Mouse (Mus musculus) liver, adult 2 months (tissue): ENCODE data around the gene Nudt9. TPM values are rescaled to one million over a fixed set of nuclear protein-coding genes. Genes with fewer than 3 reads are reported as not detected.

Experiments used
- DNase-seq: peaks from one replicate; pipeline ENCODE4 v3.0.0-alpha.2; 2011; ENCODE audit warnings: low read depth, low spot score; ENCODE audit errors: extremely low read depth
- H3K27ac ChIP-seq: fragments of 200-500 bp; replicated peaks from 2 replicates; pipeline ENCODE4 v1.5.1; 2012; ENCODE audit warnings: low read depth, mild to moderate bottlenecking, control low read depth, inconsistent platforms, low read length; ENCODE audit not compliant: insufficient read depth
- H3K27me3 ChIP-seq: fragments of 200-500 bp; 2 replicates; pipeline ENCODE4 v1.6.1; 2012; ENCODE audit warnings: mild to moderate bottlenecking, moderate library complexity, low read length, inconsistent platforms; ENCODE audit not compliant: control insufficient read depth, insufficient read depth
- H3K36me3 ChIP-seq: fragments of 200-500 bp; 2 replicates; pipeline ENCODE4 v1.6.1; 2012; ENCODE audit warnings: low read length, inconsistent platforms; ENCODE audit not compliant: control insufficient read depth, insufficient read depth
- H3K4me1 ChIP-seq: fragments of 200-500 bp; 2 replicates; pipeline ENCODE4 v1.6.1; 2011; ENCODE audit warnings: low read length; ENCODE audit not compliant: control insufficient read depth, insufficient read depth
- H3K4me3 ChIP-seq: fragments of 200-500 bp; 2 replicates; pipeline ENCODE4 v1.5.1; 2011; ENCODE audit warnings: low read depth, mild to moderate bottlenecking, control low read depth, low read length, moderate library complexity; ENCODE audit not compliant: insufficient read depth
- H3K79me2 ChIP-seq: fragments of 200-500 bp; 2 replicates; pipeline ENCODE4 v1.6.1; 2012; ENCODE audit warnings: inconsistent platforms, mild to moderate bottlenecking, low read length, moderate library complexity; ENCODE audit not compliant: control insufficient read depth, insufficient read depth
- H3K9ac ChIP-seq: fragments of 200-500 bp; 2 replicates; pipeline ENCODE4 v1.6.1; 2012; ENCODE audit warnings: low read depth, mild to moderate bottlenecking, control low read depth, inconsistent platforms, low read length
- CTCF ChIP-seq: fragments of 200-500 bp; IDR thresholded peaks from 2 replicates; pipeline ENCODE4 v1.5.1; 2011; ENCODE audit warnings: low read depth, low read length, control low read depth
- POLR2A ChIP-seq: fragments of 200-500 bp; IDR thresholded peaks from 2 replicates; pipeline ENCODE4 v1.6.1; 2011; ENCODE audit warnings: low read length, control low read depth; ENCODE audit not compliant: insufficient read depth; ENCODE audit errors: extremely low read depth
- WGBS: fragments of 180-500 bp; shearing (Covaris S2); methylation state at CpG from one replicate; pipeline ENCODE4 v1.1.7; 2018; 5-methylcytosine and 5-hydroxymethylcytosine counted together
- polyA plus RNA-seq: library from polyadenylated mRNA; depleted of rRNA; stranded (reverse); fragments of >200 nt; gene quantifications from 2 replicates; pipeline ENCODE4 v1.2.3, GENCODE M21; 2012
- total RNA-seq: library from RNA; depleted of rRNA; stranded (reverse); fragments of >200 nt; gene quantifications from 2 replicates; pipeline ENCODE4 v1.2.3, GENCODE M21; 2014

The Nudt9 gene
- total and polyA plus RNA-seq, 2 experiments: 39.7 to 40.3 TPM

DNA sequence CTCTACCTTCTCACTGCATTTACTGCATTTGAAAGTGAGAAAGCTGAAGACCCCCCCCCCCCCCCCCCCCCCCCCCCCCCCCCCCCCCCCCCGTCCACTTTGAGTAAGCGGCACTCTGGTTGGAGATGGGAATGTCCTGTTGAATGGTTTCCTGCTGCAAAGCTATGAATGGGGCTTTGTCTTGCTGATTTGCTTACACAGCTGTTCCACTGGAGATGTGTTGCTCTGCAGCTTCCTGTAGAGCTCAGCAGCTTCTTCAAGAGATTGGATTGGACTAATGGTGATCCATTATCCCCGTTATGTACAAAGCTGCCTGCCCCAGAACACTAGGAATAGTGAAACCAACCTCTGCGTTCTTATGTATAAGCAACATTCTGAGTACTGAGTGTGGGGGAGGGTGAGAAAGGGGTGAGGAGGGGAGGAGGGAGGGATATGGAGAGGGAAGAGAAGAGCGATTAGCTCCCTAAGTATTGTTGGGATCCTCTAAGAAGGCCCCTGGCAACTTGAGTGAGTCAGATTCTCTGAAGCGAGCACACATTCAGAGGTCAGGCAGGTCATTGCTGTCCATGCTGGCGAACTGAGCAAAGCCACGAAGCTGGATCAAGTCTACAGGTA is 26.3 kb downstream of the Nudt9 start:
- 51% methylated on average over 6 of the region's 8 CpGs for WGBS
- Histone ChIP-seq H3K9ac (no peak overlapping the region), H3K4me3 (no peak overlapping the region), H3K27ac (no peak overlapping the region), H3K79me2 (no peaks in the 10 kb centered on the region), H3K4me1 (no peaks in the 10 kb centered on the region), H3K36me3 (no peaks in the 10 kb centered on the region), H3K27me3 (no peaks in the 10 kb centered on the region)
- TF ChIP-seq CTCF: no peak
- no peak for TF ChIP-seq POLR2A
- peak; percentile 12 for DNase-seq

DNA sequence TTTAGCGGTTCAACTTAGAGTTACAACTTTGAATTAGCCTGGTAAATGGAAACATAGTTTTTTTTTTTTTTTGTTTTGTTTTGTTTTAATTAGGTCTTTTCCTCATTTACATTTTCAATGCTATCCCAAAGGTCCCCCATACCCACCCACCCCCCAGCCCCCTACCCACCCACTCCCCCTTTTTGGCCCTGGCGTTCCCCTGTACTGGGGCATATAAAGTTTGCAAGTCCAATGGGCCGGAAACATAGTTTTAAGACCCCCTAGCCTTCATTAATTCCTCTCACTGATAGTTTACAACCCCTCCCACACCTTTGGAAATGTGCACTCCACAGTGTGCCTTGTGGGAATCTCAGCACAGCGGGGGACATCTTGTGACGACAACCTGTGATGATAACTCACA is 27.5 kb downstream of the Nudt9 start:
- TF ChIP-seq CTCF: no peak
- TF ChIP-seq POLR2A: no peak
- Histone ChIP-seq H3K79me2 (no peaks in the 10 kb centered on the region), H3K9ac (no peak overlapping the region), H3K4me3 (no peak overlapping the region), H3K36me3 (no peaks in the 10 kb centered on the region), H3K4me1 (no peaks in the 10 kb centered on the region), H3K27me3 (no peaks in the 10 kb centered on the region), H3K27ac (no peak overlapping the region)
- WGBS: 87% methylated on average over 5 of the region's 5 CpGs
- no peak for DNase-seq

DNA sequence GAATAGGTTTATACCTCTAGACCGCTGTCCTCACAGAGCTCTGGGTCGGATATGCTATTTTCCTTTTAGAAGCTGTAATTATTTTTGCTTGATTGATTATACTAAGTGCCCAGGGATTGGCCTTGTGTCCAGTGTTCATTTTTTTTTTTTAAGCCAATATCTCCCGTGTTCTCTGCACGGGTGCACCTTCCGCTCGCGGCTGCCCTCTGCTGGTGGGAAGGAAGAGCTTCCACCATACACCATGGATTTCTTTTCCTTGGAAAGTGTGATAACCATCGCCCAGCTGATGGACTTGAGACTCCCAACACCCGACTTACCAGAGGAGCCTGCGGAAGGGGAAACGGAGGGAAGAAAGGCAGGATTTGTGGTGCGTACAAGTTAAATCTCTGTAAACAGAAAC is 28.3 kb downstream of the Nudt9 start:
- 20% methylated on average over 12 of the region's 12 CpGs for WGBS
- DNase-seq: peak; percentile 33
- H3K9ac ChIP-seq: no peak overlapping the region
- H3K79me2 ChIP-seq: no peaks in the 10 kb centered on the region
- no peaks in the 10 kb centered on the region for H3K4me1 ChIP-seq
- no peaks in the 10 kb centered on the region for H3K36me3 ChIP-seq
- H3K4me3 ChIP-seq: no peak overlapping the region
- H3K27ac ChIP-seq: no peak overlapping the region
- no peaks in the 10 kb centered on the region for H3K27me3 ChIP-seq
- no peak for TF ChIP-seq POLR2A
- TF ChIP-seq CTCF: peak; percentile 92

DNA sequence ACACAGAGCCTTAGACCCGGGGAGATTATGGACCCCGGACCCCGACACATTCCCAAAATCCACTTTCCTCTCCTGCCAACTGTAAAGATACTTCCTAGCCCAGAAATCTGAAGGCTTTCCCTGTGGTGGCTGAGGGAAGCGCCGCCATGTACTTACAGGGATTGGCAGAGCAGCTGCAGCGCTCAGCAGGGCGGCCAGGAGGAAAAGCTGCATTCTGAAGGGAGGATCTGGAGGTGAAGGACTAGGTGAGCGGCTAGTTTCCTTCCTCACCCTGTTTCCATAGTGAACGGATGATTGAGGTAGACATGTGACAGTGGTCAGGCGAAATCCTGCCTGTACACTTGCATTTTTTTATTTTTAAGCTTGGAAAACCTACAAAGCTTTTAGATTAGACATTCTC is 30.3 kb downstream of the Nudt9 start:
- no peak for DNase-seq
- H3K79me2 ChIP-seq: no peaks in the 10 kb centered on the region
- H3K9ac ChIP-seq: no peak overlapping the region
- no peaks in the 10 kb centered on the region for H3K4me1 ChIP-seq
- 33% methylated on average over 10 of the region's 10 CpGs for WGBS
- no peak overlapping the region for H3K4me3 ChIP-seq
- TF ChIP-seq POLR2A: no peak
- no peak for TF ChIP-seq CTCF
- no peak overlapping the region for H3K27ac ChIP-seq
- H3K27me3 ChIP-seq: no peaks in the 10 kb centered on the region; the same call in 1 of the 2 replicates
- no peaks in the 10 kb centered on the region for H3K36me3 ChIP-seq

DNA sequence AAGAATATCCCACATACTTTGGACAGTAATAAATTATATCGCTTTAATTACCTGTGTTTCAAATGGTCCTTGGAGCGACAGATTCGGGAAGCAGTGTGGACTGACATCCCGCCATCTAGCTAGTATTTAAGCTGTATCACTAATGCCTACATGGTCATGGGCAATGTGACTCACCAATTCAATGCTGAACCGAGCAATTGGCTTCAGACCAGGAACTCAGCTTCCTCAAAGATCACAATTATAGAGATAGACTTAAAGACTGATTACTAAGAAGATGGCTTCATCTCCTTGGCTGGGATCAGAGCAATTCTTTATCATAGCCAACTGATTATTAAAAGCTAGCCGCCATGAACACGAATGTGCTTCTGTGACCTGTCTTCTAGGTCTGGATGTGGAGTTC is 31.4 kb downstream of the Nudt9 start, which contains the start of gene Gm17660:
Gm17660 (minus strand) TSS at position 101 of the 400 bp plus-strand sequence.
- no peak for TF ChIP-seq CTCF
- no peak for TF ChIP-seq POLR2A
- Histone ChIP-seq H3K27me3 (no peaks in the 10 kb centered on the region; the same call in 1 of the 2 replicates), H3K27ac (no peak within 1 kb of the TSS), H3K36me3 (no peaks in the 10 kb centered on the region), H3K4me1 (no peaks in the 10 kb centered on the region), H3K4me3 (no peak within 1 kb of the TSS), H3K79me2 (no peaks in the 10 kb centered on the region), H3K9ac (no peak within 1 kb of the TSS)
- WGBS: 89% methylated on average over 7 of the region's 7 CpGs
- no peak for DNase-seq

DNA sequence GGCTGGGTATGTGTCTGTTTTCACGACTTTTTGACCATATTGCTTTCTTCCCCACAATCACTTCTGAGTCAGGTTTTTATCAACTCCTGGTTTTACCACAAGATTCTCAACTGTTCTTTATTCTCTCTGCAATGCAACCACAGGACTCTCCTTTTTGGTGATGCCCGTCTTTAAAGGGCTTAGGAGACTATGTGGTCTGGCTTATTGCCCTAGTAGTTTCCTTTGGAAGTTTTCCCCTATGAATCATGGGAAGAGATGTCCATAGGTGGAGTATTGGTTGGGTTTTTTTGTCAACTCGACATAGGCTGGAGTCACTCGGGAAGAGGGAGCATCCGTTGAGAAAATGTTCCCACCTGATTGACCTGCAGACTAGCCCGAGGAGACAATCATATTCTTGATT is 34.6 kb downstream of the Nudt9 start:
- H3K36me3 ChIP-seq: no peaks in the 10 kb centered on the region
- no peaks in the 10 kb centered on the region; the same call in 1 of the 2 replicates for H3K27me3 ChIP-seq
- TF ChIP-seq POLR2A (no peak), CTCF (no peak)
- no peaks in the 10 kb centered on the region for H3K4me1 ChIP-seq
- H3K27ac ChIP-seq: no peak overlapping the region
- no peaks in the 10 kb centered on the region for H3K79me2 ChIP-seq
- H3K9ac ChIP-seq: no peak overlapping the region
- no peak overlapping the region for H3K4me3 ChIP-seq
- WGBS: 88% methylated on average over 6 of the region's 6 CpGs
- DNase-seq: no peak
